Mouse (Mus musculus): ENCODE results near the gene Cbarp. TPM values are rescaled to one million over a fixed set of nuclear protein-coding genes. Genes with fewer than 3 reads are reported as not detected.
A peak's percentile ranks its signal among the peaks of the same experiment; 100 is the strongest.

Cbarp gene
- polyA plus RNA-seq, 1 experiment from 2014 or later, result 2.6 TPM

DNA sequence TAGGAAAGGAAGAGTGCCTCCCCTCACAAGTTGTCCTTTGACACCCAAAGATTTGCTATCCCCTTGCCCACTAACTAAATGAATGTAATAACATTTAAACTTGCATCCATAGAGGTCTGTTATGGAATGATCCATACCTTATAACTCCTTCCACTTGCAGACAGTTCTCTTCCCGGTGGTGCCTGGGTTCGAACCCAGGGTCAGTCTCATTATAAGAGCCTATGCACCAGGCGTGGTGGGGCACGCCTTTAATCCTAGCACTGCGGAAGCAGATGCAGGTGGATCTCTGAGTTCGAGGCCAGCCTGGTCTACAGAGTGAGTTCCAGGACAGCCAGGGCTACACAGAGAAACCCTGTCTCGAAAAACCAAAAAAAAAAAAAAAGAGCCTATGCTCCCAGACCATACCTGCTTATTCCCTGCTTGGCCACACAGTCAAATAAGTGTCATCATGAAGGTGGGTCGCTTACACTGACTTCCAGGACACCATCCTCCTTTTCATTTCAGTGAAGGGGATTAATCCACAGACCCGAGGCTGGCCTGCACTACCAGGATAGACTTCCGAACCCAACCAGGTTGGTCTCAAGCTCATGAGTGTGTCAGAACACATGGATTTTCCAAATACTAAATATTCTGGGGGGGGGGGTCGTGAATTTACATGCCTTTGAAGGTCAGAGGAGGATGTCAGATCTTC, 515 bp downstream of the Cbarp start:
- H3K9me3 ChIP-seq (ENCODE audit: control insufficient read depth, low read length), result 0 out of 2 replicates have a peak, but pooled peaks cover 3% of the 10 kb centered on the region
- H3K4me2 ChIP-seq (ENCODE audit: low read length), result peak overlapping the region; percentile 96; the same call in 1 of the 2 replicates
- H3K36me3 ChIP-seq (ENCODE audit: control insufficient read depth, insufficient read depth, low read length), result peaks cover 23% of the 10 kb centered on the region
- peaks cover 30% of the 10 kb centered on the region for H3K27me3 ChIP-seq (ENCODE audit: control insufficient read depth, insufficient read depth, low read length)
- ATAC-seq (ENCODE audit: insufficient number of reproducible peaks, insufficient read depth, low FRiP score, low read depth), result no peak
- WGBS, result 76% methylated on average over 11 of the region's 11 CpGs
- peaks cover 12 to 46% of the 10 kb centered on the region in 2 experiments for H3K4me1 ChIP-seq (ENCODE audit: control insufficient read depth in 2 of 2, insufficient read depth in 2 of 2, low read length in 2 of 2)
- H3K27ac ChIP-seq (replicated peaks in 1 of 2; ENCODE audit: control insufficient read depth in 1 of 2, insufficient read depth in 1 of 2, low read depth in 2 of 2, low read length in 2 of 2), result 0 out of 4 replicates have a peak overlapping the region, but pooled peaks of 1 of the 2 experiments have one; percentile 82
- 0 out of 2 replicates have a peak overlapping the region, but pooled peaks have one; percentile 70 for H3K9ac ChIP-seq (ENCODE audit: low read length)
- H3K4me3 ChIP-seq (ENCODE audit: control insufficient read depth in 1 of 2, insufficient read depth in 1 of 2, low read depth in 1 of 2, low read length in 2 of 2), result no peak overlapping the region

DNA sequence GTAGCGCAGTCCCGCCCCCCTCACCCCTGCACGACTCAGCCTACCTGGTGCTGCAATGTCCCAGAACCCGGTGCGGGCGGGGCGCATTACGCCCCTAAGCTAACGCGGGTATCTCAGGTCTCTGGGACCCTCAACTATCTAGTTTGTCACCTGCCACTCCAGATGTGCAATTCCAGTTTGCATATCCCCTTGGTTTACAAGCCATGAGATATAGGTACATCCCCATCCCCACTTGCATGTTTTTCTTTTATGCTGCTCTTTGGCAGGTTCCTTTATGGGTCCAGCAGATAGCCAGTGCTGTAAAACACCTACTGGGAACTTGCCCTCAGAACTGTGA, 1.2 kb downstream of the Cbarp start:
- peaks cover 15% of the 10 kb centered on the region for H3K36me3 ChIP-seq (ENCODE audit: control insufficient read depth, insufficient read depth, low read length)
- H3K9ac ChIP-seq (ENCODE audit: low read length), result peak overlapping the region; percentile 79
- H3K4me1 ChIP-seq (ENCODE audit: control insufficient read depth in 2 of 2, insufficient read depth in 2 of 2, low read length in 2 of 2), result peaks cover 12 to 42% of the 10 kb centered on the region in 2 experiments
- 0 out of 4 replicates have a peak overlapping the region, but pooled peaks of 1 of the 2 experiments have one; percentile 21 for H3K27ac ChIP-seq (replicated peaks in 1 of 2; ENCODE audit: control insufficient read depth in 1 of 2, insufficient read depth in 1 of 2, low read depth in 2 of 2, low read length in 2 of 2)
- H3K4me2 ChIP-seq (ENCODE audit: low read length), result peak overlapping the region; percentile 99
- H3K4me3 ChIP-seq (ENCODE audit: control insufficient read depth in 1 of 2, insufficient read depth in 1 of 2, low read depth in 1 of 2, low read length in 2 of 2), result peak overlapping the region; percentile 58 to 64
- H3K9me3 ChIP-seq (ENCODE audit: control insufficient read depth, low read length), result 0 out of 2 replicates have a peak, but pooled peaks cover 3% of the 10 kb centered on the region
- peaks cover 31% of the 10 kb centered on the region for H3K27me3 ChIP-seq (ENCODE audit: control insufficient read depth, insufficient read depth, low read length)
- WGBS, result under 1% methylated on average over 10 of the region's 10 CpGs
- 0 out of 2 replicates have a peak, but pooled peaks have one; percentile 0 for ATAC-seq (ENCODE audit: insufficient number of reproducible peaks, insufficient read depth, low FRiP score, low read depth)

DNA sequence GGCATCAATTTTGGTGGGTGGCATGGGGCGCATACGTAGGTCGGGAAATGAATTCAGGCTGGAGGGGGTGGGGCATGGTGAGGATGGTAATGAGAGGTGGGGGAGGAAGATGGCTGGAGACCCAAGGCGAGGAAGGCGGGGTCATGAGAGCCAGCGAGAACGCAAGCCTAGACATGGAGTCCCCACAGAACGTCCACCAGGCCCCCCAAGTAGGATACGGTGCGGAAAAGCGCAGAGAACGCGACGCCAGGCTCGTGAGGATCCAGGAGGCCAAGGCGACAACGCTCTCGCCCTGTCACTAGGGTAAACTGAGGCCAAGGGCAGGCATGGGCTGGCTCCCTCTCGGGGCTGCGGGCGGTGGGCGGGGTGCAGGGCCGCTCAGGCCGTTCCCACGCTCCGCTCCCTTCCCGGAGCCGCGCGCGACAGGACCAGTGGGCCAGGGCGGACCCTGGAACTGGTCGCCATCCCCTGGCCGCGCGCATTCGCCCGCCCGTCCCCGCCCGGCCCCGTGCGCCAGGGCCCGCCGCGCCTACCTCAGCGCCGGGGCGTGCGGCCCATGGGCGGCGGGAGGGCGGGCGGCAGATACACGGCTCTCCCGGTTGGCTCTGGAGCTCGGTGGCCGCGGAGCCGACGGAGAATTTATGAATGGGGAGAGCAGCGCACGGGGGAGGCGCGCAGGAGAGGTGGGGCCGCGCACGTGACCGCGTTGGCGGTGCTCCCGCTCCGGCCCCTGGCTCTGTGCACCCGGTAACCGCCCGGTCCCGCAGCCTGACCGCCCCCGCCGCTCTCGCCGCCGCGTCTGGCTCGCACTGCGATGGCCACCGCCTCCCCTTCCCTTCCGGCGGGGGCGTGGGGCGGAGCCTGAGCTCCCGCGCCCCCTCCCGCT, 1.8 kb downstream of the Cbarp start, which contains the start of gene Atp5d:
Atp5d (plus strand) TSS at position 80 of the 886 bp plus-strand sequence.
- Histone ChIP-seq H3K36me3 (ENCODE audit: control insufficient read depth, insufficient read depth, low read length) (peaks cover 9% of the 10 kb centered on the region), H3K4me2 (ENCODE audit: low read length) (peak within 1 kb of the TSS; percentile 99), H3K4me3 (ENCODE audit: control insufficient read depth in 1 of 2, insufficient read depth in 1 of 2, low read depth in 1 of 2, low read length in 2 of 2) (peak within 1 kb of the TSS; percentile 58 to 64), H3K9me3 (ENCODE audit: control insufficient read depth, low read length) (0 out of 2 replicates have a peak, but pooled peaks cover 3% of the 10 kb centered on the region), H3K27me3 (ENCODE audit: control insufficient read depth, insufficient read depth, low read length) (peaks cover 31% of the 10 kb centered on the region), H3K4me1 (ENCODE audit: control insufficient read depth in 2 of 2, insufficient read depth in 2 of 2, low read length in 2 of 2) (peaks cover 12 to 45% of the 10 kb centered on the region in 2 experiments), H3K27ac (replicated peaks in 1 of 2; ENCODE audit: control insufficient read depth in 1 of 2, insufficient read depth in 1 of 2, low read depth in 2 of 2, low read length in 2 of 2) (peak within 1 kb of the TSS in 1 of 2 experiments; percentile 21; a peak in 2 of 4 replicates), H3K9ac (ENCODE audit: low read length) (peak within 1 kb of the TSS; percentile 79)
- 0 out of 2 replicates have a peak, but pooled peaks have one; percentile 1 for ATAC-seq (ENCODE audit: insufficient number of reproducible peaks, insufficient read depth, low FRiP score, low read depth)
- 1% methylated on average over 60 of the region's 94 CpGs for WGBS

DNA sequence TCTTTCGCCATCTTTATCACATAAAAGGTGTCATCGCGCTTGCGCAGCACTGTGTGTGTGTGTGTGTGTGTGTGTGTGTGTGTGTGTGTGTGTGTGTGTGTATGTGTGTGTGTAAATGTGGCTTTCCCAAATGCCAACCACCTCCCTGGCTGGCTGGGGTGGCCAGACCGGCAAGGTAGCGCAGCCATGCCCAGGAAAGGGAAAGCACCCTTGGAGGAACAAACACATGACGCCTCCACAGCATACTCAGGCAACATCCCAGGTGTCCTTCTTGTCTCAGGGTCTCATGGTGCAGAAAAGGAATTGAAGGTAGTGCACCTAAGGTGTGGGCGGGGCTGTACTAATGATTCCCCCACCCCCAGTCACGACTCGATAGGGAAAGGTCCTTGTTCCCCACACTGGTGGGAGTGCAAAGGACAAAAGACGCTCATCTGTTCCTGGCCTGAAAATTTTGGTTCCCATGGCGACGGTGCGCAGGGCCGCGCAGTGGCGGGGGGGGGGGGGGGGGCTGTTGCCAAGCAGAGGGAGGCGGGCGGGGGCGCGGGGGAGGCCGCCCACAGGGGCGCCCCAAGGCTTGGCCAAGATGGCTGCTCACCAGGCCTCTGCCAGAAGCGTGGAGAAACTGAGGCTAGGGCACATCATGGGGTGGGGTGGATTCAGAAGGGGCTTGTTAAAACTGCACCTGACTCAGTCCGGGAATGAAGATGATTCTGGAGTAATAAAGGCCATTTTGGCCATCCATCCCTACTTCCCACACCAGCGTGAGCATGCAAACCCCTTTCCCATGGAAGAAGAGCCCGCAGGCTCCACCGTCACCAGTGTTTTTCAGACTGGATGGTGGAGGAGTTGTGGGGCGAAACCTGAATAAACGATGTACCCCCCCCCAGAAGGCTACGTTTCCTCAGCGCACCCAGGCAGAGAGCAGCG, 2.7 kb downstream of the Cbarp start:
- Histone ChIP-seq H3K27me3 (ENCODE audit: control insufficient read depth, insufficient read depth, low read length) (peaks cover 31% of the 10 kb centered on the region), H3K4me3 (ENCODE audit: control insufficient read depth in 1 of 2, insufficient read depth in 1 of 2, low read depth in 1 of 2, low read length in 2 of 2) (peak overlapping the region; percentile 58 to 64), H3K9ac (ENCODE audit: low read length) (peak overlapping the region; percentile 79), H3K9me3 (ENCODE audit: control insufficient read depth, low read length) (0 out of 2 replicates have a peak, but pooled peaks cover 3% of the 10 kb centered on the region), H3K4me2 (ENCODE audit: low read length) (peak overlapping the region; percentile 99), H3K27ac (replicated peaks in 1 of 2; ENCODE audit: control insufficient read depth in 1 of 2, insufficient read depth in 1 of 2, low read depth in 2 of 2, low read length in 2 of 2) (no peak overlapping the region), H3K4me1 (ENCODE audit: control insufficient read depth in 2 of 2, insufficient read depth in 2 of 2, low read length in 2 of 2) (peaks cover 20 to 45% of the 10 kb centered on the region in 2 experiments), H3K36me3 (ENCODE audit: control insufficient read depth, insufficient read depth, low read length) (peaks cover under 1% of the 10 kb centered on the region; the same call in 1 of the 2 replicates)
- ATAC-seq (ENCODE audit: insufficient number of reproducible peaks, insufficient read depth, low FRiP score, low read depth), result no peak
- WGBS, result 6% methylated on average over 25 of the region's 33 CpGs

DNA sequence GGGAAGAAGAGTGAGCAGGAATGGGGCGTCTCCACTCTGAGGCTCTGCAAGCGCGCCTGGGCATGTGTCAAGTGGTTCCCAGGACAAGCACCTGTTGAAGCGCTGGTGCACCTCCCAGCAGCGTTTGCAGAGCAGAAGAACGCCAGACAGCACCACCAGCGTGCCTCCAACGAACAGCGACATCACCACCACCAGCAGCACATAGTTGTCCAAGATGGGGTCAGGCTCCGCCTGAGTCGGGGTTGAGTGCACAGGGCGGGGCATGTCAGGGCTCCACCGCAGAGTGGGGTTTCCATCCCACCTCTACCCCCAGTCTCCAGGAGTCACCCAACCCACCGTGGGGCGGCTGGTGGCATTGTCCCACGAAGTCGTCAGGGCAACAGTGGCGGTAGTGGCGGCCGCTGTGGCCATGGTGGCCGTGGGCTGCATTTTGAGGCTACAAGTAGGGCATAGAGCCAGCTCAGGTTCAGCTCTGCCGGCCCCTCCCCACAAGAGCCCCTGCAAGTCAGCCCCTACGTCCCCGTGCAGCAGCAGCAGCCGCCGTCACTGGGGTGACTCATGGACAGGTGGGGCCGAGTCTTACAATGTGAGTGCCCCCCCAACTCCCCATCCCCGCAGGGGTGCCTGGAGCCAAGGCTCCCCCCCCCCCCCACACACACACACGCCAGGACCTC, 3.5 kb downstream of the Cbarp start:
- no peak for ATAC-seq (ENCODE audit: insufficient number of reproducible peaks, insufficient read depth, low FRiP score, low read depth)

DNA sequence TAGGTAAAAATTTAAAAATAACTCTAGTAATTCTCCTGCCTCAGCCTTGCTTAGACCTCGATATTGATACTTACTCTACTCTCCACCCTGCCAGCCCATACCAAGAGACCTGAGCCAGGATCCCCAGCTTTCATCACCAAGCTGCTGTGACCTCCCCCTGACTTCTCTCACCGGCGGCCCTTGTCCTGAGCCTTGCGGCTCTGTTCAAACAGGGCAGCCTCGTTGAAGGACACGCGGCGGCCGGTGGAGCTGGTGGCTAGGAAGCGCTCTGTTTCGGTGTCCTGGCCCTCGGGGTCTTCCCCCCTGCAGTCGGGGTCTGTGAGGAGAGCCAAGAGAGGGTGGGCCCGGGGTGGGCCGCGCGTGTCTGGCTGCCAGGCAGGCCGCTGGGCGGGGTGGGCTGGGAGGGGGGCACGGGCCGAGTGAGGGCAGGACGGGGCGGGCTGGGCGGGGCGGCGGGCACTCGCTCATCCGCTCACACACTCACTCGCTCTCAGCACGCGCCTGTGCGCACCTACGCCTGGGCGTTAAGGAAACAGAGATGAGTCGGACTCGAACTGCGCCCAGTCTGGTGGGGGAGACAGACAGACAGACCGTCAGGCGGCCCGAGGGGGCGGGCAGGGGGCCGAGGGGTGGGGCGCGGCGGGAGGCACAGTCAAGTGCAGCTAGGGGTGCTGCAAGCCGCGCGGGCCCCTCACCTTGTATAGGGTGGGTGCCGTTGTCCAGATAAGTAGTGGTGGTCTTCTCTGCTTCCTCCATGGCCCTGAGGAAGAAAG, 4.3 kb downstream of the Cbarp start:
- 0 out of 2 replicates have a peak, but pooled peaks cover 3% of the 10 kb centered on the region for H3K9me3 ChIP-seq (ENCODE audit: control insufficient read depth, low read length)
- peaks cover 18 to 45% of the 10 kb centered on the region in 2 experiments for H3K4me1 ChIP-seq (ENCODE audit: control insufficient read depth in 2 of 2, insufficient read depth in 2 of 2, low read length in 2 of 2)
- 15% methylated on average over 48 of the region's 49 CpGs for WGBS
- H3K36me3 ChIP-seq (ENCODE audit: control insufficient read depth, insufficient read depth, low read length), result peaks cover 14% of the 10 kb centered on the region
- no peak for ATAC-seq (ENCODE audit: insufficient number of reproducible peaks, insufficient read depth, low FRiP score, low read depth)
- no peak overlapping the region for H3K27ac ChIP-seq (replicated peaks in 1 of 2; ENCODE audit: control insufficient read depth in 1 of 2, insufficient read depth in 1 of 2, low read depth in 2 of 2, low read length in 2 of 2)
- H3K4me2 ChIP-seq (ENCODE audit: low read length), result peak overlapping the region; percentile 99
- H3K27me3 ChIP-seq (ENCODE audit: control insufficient read depth, insufficient read depth, low read length), result peaks cover 31% of the 10 kb centered on the region
- peak overlapping the region; percentile 25; the same call in 1 of the 2 replicates for H3K9ac ChIP-seq (ENCODE audit: low read length)
- H3K4me3 ChIP-seq (ENCODE audit: control insufficient read depth in 1 of 2, insufficient read depth in 1 of 2, low read depth in 1 of 2, low read length in 2 of 2), result peak overlapping the region; percentile 1 to 64

More for the DNA sequence above, 3.5 kb downstream of the Cbarp start:
- H3K27ac ChIP-seq (replicated peaks in 1 of 2; ENCODE audit: control insufficient read depth in 1 of 2, insufficient read depth in 1 of 2, low read depth in 2 of 2, low read length in 2 of 2), result no peak overlapping the region
- peaks cover 7% of the 10 kb centered on the region for H3K36me3 ChIP-seq (ENCODE audit: control insufficient read depth, insufficient read depth, low read length)
- H3K9me3 ChIP-seq (ENCODE audit: control insufficient read depth, low read length), result 0 out of 2 replicates have a peak, but pooled peaks cover 3% of the 10 kb centered on the region
- H3K9ac ChIP-seq (ENCODE audit: low read length), result peak overlapping the region; percentile 79; the same call in 1 of the 2 replicates
- peak overlapping the region; percentile 99 for H3K4me2 ChIP-seq (ENCODE audit: low read length)
- H3K4me3 ChIP-seq (ENCODE audit: control insufficient read depth in 1 of 2, insufficient read depth in 1 of 2, low read depth in 1 of 2, low read length in 2 of 2), result peak overlapping the region; percentile 13 to 64
- 6% methylated on average over 28 of the region's 29 CpGs for WGBS
- peaks cover 31% of the 10 kb centered on the region for H3K27me3 ChIP-seq (ENCODE audit: control insufficient read depth, insufficient read depth, low read length)
- H3K4me1 ChIP-seq (ENCODE audit: control insufficient read depth in 2 of 2, insufficient read depth in 2 of 2, low read length in 2 of 2), result peaks cover 18 to 45% of the 10 kb centered on the region in 2 experiments
